Mouse (Mus musculus) cerebellum, adult 8-10 months (tissue): ENCODE results near the gene Cptp.
A peak's percentile ranks its signal among the peaks of the same experiment; 100 is the strongest.

Experiments used
- DNase-seq: peaks from one replicate; pipeline ENCODE4 v3.0.0; 2022

Gene Cptp

DNA sequence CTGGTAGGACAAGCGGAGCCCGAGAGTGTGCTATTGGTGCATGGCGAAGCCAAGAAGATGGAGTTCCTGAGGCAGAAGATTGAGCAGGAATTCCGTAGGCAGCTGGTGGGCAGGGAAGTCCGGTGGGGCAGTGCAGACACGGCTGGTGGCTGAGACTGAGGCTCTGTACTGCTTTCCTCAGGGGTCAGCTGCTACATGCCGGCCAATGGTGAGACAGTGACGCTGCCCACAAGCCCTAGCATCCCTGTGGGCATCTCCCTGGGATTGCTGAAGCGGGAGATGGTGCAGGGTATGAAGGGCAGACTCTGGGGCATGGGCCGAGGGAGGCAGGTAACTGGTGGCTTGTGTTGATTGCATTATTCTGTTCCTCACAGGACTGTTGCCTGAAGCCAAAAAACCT, 18.4 kb upstream of the Cptp start:
- no peak for DNase-seq

GRCm38 (mm10) chr4:155886330-155886729, 17.1 kb upstream of the Cptp start:
- no peak for DNase-seq

GRCm38 (mm10) chr4:155883587-155883986, 14.3 kb upstream of the Cptp start:
- DNase-seq = no peak

DNA sequence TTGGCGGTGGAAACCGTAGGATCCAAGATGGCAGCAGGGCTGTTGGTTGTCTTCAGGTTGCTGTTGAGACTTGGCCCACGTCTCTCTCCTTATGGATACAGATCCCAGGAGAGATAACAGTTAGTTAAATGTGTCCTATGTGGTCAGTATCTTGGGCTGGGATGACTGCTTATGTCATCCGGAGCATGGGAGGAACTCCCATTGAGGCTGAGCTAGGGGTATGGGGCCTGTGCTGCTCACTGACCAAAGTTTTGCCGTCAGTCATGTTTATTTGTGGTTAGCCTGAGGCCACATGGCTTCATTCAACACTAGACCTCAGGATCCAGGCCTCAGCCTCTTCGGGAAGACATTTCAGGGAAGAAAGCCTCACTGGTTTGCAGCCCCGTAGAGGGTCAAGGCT, 2.2 kb upstream of the Cptp start:
- DNase-seq = no peak

- DNase-seq = no peak
Measured at GRCm38 (mm10) chr4:155868614-155869298, 484 bp downstream of the Cptp start.

DNA sequence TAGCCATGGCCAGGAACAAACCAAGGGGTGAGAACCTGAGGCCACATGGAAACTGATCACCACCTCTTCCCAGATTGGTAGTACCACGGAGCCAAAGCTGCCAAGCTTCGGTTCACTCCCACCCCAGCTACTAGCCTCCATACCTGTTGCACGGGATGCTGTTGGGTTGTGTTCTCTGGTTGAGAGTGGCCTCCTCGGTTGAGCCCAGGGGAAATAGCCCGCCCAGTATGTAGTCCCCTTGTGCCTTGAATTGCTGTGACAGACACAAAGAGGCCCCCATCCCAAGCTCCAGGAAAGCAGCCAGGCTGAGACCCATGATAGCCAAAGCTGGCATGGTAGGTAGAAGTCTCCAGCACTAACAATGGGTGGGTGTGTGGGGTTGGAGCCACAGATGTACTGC, 6.2 kb downstream of the Cptp start, which contains the start of gene Tas1r3:
Gene Tas1r3, minus strand, starts transcription at position 362 of the 400 bp plus-strand sequence.
- DNase-seq = no peak

DNA sequence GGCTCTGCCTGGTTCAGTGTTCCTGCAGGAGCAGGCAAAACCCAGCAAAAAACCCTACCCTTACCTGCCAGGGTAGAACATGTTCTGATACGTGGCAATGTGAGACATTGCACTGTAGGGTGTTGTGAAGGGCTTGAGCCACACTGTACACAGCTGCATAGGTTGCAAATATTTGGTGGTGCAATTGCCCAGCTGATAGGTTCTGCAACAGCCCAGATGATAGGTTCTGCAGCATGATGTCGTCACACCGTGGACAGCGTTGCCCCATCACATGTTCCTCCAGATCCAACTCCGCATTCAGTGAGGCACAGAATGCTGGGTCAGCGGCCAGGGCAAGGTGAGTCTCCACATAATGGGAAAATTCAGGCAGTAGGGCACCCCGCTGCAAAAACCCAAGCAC, 7.5 kb downstream of the Cptp start:
- DNase-seq = no peak

DNA sequence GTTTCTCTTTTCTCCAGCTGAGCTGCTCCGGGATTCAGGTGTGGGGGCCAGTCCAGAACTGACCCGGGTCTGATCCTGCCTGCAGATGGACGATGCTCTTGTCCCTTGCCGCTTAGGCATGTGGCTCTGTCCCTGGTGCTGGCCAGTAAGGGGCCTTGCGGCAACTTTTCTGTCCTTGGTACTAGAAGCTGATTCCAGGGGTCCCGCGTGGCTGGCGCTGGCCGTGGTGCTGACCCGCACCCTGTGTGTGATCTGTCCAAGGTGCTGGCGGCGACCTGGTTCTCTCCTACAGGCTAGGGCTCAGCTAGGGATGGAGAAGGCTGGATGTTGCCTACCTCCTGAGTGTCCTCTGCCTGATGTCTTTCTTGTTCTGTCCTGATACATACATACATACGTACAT, 9.9 kb downstream of the Cptp start:
- no peak for DNase-seq

DNA sequence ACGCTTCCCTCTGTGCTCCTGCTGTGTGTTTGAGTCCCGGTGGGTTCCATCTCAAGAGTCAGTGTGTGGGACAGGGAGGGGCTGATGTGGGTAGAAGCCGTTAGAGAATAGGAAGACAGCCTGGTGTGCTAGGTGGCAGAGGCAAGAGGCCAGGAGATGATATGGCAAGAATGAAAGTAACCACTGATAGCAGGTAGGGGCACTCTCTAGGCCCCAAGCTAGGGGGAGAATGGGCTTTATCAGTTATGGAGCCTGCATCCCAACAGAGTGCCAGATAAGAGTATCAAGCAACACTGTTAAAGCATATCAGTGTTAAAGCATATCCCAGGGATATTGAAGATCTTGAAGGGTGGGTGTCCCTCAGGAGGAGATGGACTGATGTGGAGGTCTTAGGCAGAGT, 12.4 kb downstream of the Cptp start:
- no peak for DNase-seq

GRCm38 (mm10) chr4:155856071-155856470, 13.2 kb downstream of the Cptp start:
- no peak for DNase-seq

DNA sequence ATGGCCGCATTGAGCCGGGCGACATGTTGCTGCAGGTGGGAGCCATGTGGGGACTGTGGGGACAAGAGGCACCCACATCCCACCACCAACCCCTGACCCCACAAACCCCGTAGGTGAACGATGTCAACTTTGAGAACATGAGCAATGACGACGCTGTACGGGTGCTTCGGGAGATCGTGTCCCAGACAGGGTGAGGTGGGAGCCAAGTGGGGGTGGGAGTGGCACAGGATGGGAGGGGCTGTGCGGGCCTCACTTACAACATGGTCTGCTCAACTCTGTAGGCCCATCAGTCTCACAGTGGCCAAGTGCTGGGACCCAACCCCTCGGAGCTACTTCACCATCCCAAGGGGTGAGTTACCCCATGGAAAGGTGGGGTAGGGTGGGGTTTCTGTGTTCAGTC, 14.2 kb downstream of the Cptp start:
- no peak for DNase-seq

- DNase-seq = no peak
Measured at GRCm38 (mm10) chr4:155853421-155853820, 15.8 kb downstream of the Cptp start.

DNA sequence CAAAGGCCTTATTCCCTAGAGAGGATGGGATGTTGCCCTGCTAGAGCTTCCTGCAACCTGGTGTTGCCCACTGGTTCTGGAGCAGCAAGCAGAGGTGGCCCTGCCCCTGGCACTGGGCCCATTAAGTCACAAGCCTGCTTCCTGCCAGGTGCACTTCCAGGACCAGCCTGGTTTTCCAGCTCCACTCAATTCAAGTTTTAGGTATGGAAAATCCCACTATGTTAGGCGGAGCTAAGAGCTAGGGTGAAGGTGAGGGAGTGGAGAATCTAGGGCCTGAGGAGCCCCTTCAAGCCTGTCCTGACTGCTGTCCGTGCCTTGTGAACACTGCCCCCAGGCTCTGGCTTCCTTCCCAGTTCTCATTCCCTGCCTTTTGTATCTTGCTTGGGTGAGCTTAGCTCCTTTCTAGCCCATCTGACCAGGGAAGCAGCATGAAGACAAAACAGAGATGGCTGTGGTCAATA, 17.3 kb downstream of the Cptp start:
- peak; percentile 52 for DNase-seq

- no peak for DNase-seq
Measured at GRCm38 (mm10) chr4:155851368-155851767, 17.9 kb downstream of the Cptp start.

DNA sequence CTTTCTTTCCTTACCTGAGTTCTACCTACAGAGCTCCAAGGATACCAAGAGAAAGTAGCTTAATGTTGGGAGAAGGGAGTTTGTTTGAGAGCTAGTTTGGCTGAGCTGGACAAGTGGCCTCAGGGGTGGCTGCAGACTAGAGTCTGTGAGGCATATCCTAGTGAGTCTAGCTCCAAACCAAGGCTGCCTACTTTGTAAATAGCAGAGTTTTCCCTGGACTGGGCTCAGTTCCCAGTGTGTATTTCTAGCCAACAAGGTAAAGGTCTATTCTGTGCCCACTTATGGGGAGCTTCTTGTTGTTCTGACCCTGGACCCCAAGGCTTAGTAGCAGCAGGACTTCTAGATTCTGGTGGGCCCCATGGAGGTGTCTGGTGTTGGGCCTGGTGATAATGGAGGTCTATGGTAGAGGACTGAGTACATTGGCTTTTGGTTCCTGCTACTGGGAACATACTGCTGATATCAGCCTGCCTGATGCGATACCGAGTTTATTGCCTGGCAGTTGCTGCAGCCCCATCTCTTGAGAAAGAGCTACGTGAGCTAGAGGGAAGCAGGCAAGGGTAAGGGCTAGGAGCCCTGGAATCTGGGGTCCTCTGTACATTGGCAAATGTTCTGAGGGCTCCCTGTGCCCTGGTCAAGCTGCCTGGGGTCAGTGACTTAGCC, 19.3 kb downstream of the Cptp start:
- no peak for DNase-seq

GRCm38 (mm10) chr4:155849391-155849790, 19.8 kb downstream of the Cptp start:
- DNase-seq = no peak

DNA sequence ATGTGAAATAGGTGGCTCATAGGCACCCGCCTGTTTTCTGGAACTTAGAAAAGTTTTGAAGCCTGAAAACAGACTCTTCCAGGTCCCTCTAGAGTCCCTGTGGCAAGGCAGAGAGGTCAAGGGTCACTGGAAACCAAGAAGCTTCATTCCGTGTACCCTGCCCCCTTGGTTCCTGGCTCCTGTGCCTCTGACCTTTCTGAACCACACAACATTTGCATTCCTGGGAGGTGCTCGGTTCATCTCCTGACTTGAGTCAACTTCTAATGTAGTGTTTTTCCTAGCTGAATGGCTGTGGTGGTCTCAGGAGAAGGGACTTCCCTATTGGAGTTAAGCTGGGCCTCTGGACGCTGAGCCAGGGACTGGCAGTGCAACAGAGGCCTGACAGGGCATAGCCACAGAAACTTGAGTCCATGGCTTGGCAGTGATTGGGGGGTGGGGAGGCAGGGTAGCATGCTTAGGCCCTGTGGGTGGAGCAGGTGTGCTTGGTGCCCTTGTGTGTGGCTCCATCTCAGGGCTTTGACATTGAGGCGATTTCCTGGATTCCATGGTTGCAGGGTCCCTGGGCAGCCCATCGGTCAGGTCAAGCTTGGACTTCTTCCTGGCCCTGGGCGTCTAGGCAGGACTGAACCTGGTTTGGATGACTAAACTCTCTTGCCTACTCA, 20.7 kb downstream of the Cptp start:
- DNase-seq = no peak

DNA sequence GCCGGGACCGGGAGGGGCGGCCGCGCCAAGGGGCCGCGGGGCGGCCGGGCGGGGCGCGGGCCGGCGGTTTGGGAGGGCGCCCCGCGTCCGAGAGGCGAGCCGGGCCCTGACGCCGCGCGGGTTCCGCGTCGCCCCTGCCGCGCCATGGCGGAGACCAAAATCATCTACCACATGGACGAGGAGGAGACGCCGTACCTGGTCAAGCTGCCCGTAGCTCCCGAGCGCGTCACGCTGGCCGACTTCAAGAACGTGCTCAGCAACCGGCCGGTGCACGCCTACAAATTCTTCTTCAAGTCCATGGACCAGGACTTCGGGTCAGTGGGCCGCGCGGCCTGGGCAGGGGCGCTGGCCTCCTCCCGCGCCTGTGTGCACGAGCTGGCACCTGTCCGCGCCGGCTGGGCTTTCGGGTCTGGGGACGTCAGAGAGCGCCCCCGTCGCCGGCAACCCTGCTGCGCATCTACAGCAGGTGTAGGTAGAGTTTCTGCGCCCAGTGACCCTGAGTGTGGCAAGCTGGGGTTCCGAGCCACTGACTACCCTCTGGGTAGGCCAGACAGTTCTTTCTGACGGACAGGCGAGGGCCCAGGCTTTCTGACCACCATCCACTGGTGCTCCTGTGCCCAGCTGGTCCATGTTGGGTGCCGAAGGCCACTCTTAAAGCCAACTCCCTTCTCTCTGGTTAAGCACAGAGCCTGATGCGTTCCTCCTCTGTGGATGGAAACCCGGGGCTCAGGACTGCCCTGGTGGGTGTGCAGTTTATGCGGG, 21.5 kb downstream of the Cptp start:
- DNase-seq = no peak

DNA sequence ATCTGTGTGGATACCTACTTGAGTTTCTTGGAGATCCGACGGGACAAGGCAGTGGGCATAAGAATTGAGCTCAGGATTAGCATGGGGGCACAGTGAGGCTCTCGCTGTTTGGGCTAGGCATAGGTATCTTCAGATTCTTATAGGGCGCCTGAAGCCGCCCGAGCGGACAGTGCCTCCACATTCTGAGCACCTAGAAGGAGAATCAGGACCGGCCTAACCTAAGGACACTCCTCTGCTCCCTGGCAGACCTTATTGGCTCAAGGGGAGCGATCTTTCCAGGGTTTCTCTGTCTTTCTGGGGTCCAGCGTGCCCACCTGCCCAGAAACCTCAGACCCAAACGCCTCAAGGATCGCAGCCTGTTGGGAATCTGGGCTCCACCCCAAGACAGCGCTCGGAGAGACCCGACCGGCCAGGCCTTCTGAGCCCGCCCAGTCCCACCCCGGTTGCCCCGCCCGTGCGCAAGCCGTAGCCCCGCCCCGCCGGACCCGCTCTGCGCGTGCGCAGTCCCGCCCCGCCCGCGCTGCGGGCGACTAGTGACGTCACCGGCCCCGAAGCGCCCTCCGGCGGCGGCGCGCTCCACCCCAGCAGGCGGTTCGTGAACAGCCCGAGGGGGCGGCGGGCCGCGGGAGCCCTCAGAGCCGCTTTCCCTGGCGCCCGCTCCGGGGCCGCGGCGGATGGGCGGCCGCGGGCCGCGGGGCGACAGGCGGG, 22.2 kb downstream of the Cptp start, which contains the start of gene Dvl1:
Gene Dvl1, plus strand, starts transcription at position 532 of the 708 bp plus-strand sequence.
- DNase-seq = peak; percentile 96

- no peak for DNase-seq
Measured at GRCm38 (mm10) chr4:155843231-155843630, 26.0 kb downstream of the Cptp start.

GRCm38 (mm10) chr4:155841651-155842270, 27.5 kb downstream of the Cptp start:
- peak; percentile 47 for DNase-seq

DNA sequence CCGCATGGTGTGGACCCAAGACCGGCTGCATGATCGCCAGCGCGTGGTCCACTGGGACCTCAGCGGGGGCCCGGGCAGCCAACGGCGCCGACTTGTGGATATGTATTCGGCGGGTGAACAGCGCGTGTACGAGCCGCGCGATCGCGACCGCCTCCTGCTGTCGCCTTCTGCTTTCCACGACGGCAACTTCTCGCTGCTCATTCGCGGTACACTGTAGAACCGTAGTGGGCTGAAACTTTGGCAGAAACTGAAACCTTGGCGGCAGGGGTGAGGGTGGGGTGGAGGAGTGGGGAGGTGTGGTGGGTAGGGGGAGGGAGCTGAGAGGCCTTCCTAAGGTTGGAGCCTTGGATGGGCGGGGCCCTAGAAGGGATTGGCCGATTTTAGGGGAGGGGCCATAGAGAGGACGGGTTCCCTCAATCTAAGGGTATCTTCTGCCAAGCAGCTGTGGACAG, 28.2 kb downstream of the Cptp start:
- no peak for DNase-seq
